Mouse (Mus musculus) heart, postnatal 36 days (tissue): ENCODE results near the gene Plek. TPM values are rescaled to one million over a fixed set of nuclear protein-coding genes. Genes with fewer than 3 reads are reported as not detected.

Source experiments
- DNase-seq, 2 experiments: peaks; one replicate each; pipeline ENCODE4 v3.0.0; 2021 to 2022
- intact Hi-C: fragments of 180-260 bp; cut with DNase I; formaldehyde crosslinking; loops from one replicate; pipeline ENCODE4 v1.15.1; 2025
- total RNA-seq, 2 experiments: library from RNA; stranded (reverse); gene quantifications; 2 replicates each; pipeline ENCODE4 v1.2.3; 2021

Plek gene
- total RNA-seq, 2 experiments from 2014 or later: 4.7 to 4.9 TPM

- DNase-seq: no peak
Observed at GRCm38 (mm10) chr11:17000353-17001334, 51.5 kb downstream of the Plek start.

GRCm38 (mm10) chr11:16999933-17000332, 52.2 kb downstream of the Plek start:
- intact Hi-C loops: no loop called here
- DNase-seq: no peak

More at GRCm38 (mm10) chr11:17000353-17001334, 51.5 kb downstream of the Plek start:
- intact Hi-C loops: no loop called here

- no peak for DNase-seq
- intact Hi-C loops: no loop called here
Observed at GRCm38 (mm10) chr11:16999387-16999786, 52.8 kb downstream of the Plek start.

- intact Hi-C loops: no loop called here
- DNase-seq: no peak
Observed at GRCm38 (mm10) chr11:16997465-16997864, 54.7 kb downstream of the Plek start.

- intact Hi-C loops: no loop called here
- no peak for DNase-seq
Observed at GRCm38 (mm10) chr11:16996818-16997217, 55.4 kb downstream of the Plek start.

- DNase-seq: no peak
- intact Hi-C loops: no loop called here
Observed at GRCm38 (mm10) chr11:16992880-16993279, 59.3 kb downstream of the Plek start.

- intact Hi-C loops: no loop called here
- DNase-seq: no peak
Observed at GRCm38 (mm10) chr11:16989885-16990284, 62.3 kb downstream of the Plek start.

- intact Hi-C loops: no loop called here
- DNase-seq: no peak
Observed at GRCm38 (mm10) chr11:16987745-16988328, 64.3 kb downstream of the Plek start.

- intact Hi-C loops: no loop called here
- DNase-seq: no peak
Observed at GRCm38 (mm10) chr11:16986550-16987187, 65.5 kb downstream of the Plek start.

GRCm38 (mm10) chr11:16978161-16978707, 73.9 kb downstream of the Plek start:
- no peak for DNase-seq
- intact Hi-C loops: no loop called here

GRCm38 (mm10) chr11:16977611-16978010, 74.6 kb downstream of the Plek start:
- intact Hi-C loops: no loop called here
- DNase-seq: no peak

- peak in 1 of 2 experiments; percentile 32 for DNase-seq
- intact Hi-C loops: no loop called here
Observed at GRCm38 (mm10) chr11:16976937-16977336, 75.2 kb downstream of the Plek start.

- DNase-seq: no peak
- intact Hi-C loops: no loop called here
Observed at GRCm38 (mm10) chr11:16973086-16973485, 79.1 kb downstream of the Plek start.

GRCm38 (mm10) chr11:16972027-16972426, 80.2 kb downstream of the Plek start:
- intact Hi-C loops: no loop called here
- DNase-seq: no peak

- DNase-seq: no peak
- intact Hi-C loops: loop anchor here (5.0 kb wide), 1 partner anchor 243 kb away; the partner anchor contains the start of gene Pno1
Observed at GRCm38 (mm10) chr11:16969650-16970049, 82.5 kb downstream of the Plek start.

GRCm38 (mm10) chr11:16967806-16968205, 84.4 kb downstream of the Plek start:
- intact Hi-C loops: loop anchor here (5.0 kb wide), 1 partner anchor 244 kb away; the partner anchor contains the start of gene Pno1
- DNase-seq: peak in 1 of 2 experiments; percentile 13

- no peak for DNase-seq
- intact Hi-C loops: no loop called here
Observed at GRCm38 (mm10) chr11:16958520-16958919, 93.7 kb downstream of the Plek start.

- DNase-seq: no peak
- intact Hi-C loops: no loop called here
Observed at GRCm38 (mm10) chr11:16957030-16957429, 95.2 kb downstream of the Plek start.

- DNase-seq: no peak
- intact Hi-C loops: no loop called here
Observed at GRCm38 (mm10) chr11:16956115-16956862, 95.9 kb downstream of the Plek start.

GRCm38 (mm10) chr11:16951761-16952010, 100.5 kb downstream of the Plek start:
- DNase-seq: no peak
- intact Hi-C loops: loop anchor here (2.0 to 5.0 kb wide), 4 partner anchors 154 to 1001 kb away; partner anchors contain the start of genes Etaa1, Pno1 and Sec61g
